Mouse (Mus musculus) stomach, postnatal 0 days (tissue): ENCODE measurements around the gene Tnrc6b.

Experiments
- CTCF ChIP-seq: IDR thresholded peaks from 2 replicates; pipeline ENCODE4 v1.5.1; 2016; ENCODE audit warnings: antibody characterized with exemption, low read depth, mild to moderate bottlenecking, moderate library complexity
- EP300 ChIP-seq: optimal IDR thresholded peaks from 2 replicates; pipeline ENCODE3; 2016; ENCODE audit warnings: antibody characterized with exemption

DNA sequence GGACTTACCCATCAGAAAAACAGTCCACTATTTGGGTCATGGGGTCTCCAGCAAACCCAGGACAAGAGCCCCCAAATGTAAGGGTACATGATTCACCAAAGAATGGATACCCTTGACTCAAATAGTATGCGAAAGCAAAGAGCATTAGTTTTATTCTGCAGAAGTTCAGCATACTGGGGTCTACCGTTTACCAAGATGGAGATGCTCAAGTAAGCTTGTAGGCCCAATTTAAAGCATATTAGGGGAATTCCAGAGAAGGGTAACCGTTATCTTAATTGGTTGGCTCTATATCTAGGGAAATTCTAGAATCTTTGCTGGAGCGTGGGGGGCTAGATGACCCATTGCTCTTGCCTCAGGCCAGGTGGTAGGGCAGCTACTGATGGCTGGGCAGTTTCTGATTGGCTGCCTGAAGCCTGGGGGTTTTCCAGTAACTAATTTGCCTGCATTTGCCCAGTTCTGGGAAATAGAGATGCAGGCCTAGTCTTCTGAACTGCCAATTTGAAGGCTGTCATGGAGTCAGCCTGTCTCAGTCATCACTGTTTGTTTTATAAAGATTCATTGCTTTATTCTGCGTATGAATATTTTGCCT is 70.2 kb downstream of the Tnrc6b start:
- TF ChIP-seq CTCF, result no peak
- no peak for TF ChIP-seq EP300
